ENCODE assay signal across 8 mouse cellular contexts in the genomic region with DNA sequence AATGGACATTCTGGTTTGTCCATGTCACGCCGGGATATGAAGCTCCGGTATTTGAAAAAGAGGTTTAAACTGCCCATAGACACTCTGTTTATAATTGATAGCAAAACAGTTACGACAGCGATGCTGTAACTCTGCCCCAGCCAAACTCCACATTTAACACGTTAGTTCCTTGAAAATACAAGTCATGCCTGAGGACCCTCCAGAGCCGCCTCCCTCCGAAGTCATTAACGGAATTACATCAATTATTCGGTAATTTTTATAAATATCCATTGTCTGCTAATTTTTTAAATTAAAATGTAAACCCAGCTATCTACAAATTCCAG. TPM values are rescaled to one million over a fixed set of nuclear protein-coding genes. Genes with fewer than 3 reads are reported as not detected.
DNase-seq lines count a peak whose midpoint lies in the region; ATAC-seq and TF ChIP-seq lines count a peak whose summit lies in the region.

No protein-coding gene starts in this region.

- 0 out of 2 replicates have a peak overlapping the region, but pooled peaks have one; percentile 17 for H3K27ac ChIP-seq in forebrain, embryonic 16.5 days (ENCODE audit: low read length)
- no peak overlapping the region for H3K27ac ChIP-seq in kidney, embryonic 14.5 days (ENCODE audit: low read depth, low read length)
- H3K27ac ChIP-seq in midbrain, embryonic 10.5 days (replicated peaks), result peak overlapping the region; percentile 95

- POLR2A ChIA-PET in Patski (lab: Charles Lee), result interaction anchor here (0.7 to 1.6 kb wide), 2 partner anchors 170 to 345 kb away, joined by 5 to 7 read pairs; no protein-coding TSS in a partner anchor

- CTCF ChIA-PET in Patski (lab: Charles Lee), result interaction anchor here (2.0 kb wide), 1 partner anchor 9 kb away, joined by 7 read pairs; no protein-coding TSS in a partner anchor

- peak overlapping the region; percentile 57 for H3K9ac ChIP-seq in forebrain, embryonic 16.5 days (replicated peaks; ENCODE audit: low read depth, low read length)
- peak overlapping the region; percentile 79; the same call in 1 of the 2 replicates for H3K9ac ChIP-seq in kidney, embryonic 14.5 days (ENCODE audit: low read depth, low read length)

- ATAC-seq in cerebellum, adult (ENCODE audit: insufficient number of reproducible peaks, low FRiP score, low TSS enrichment), result no peak
- ATAC-seq in Patski, result peak; percentile 49
- ATAC-seq in forebrain, embryonic 16.5 days, result no peak
- no peak for ATAC-seq in kidney, embryonic 14.5 days (ENCODE audit: low FRiP score, low TSS enrichment)

- no peaks in the 10 kb centered on the region for H3K36me3 ChIP-seq in forebrain, embryonic 16.5 days (ENCODE audit: control insufficient read depth, insufficient read depth)
- H3K36me3 ChIP-seq in kidney, embryonic 14.5 days (ENCODE audit: control insufficient read depth, insufficient read depth, low read length), result no peaks in the 10 kb centered on the region
- no peaks in the 10 kb centered on the region for H3K36me3 ChIP-seq in midbrain, embryonic 10.5 days

- TF ChIP-seq CTCF in Patski (IDR thresholded peaks at IDR 0.05), result no peak

- H3K4me3 ChIP-seq in forebrain, embryonic 16.5 days (replicated peaks; ENCODE audit: low read length), result peak overlapping the region; percentile 78
- H3K4me3 ChIP-seq in kidney, embryonic 14.5 days (ENCODE audit: low read length), result peak overlapping the region; percentile 85
- H3K4me3 ChIP-seq in midbrain, embryonic 10.5 days, result peak overlapping the region; percentile 90

- in situ Hi-C loops in Patski (cut with MboI; ENCODE audit: low pct_unique_long_range_greater_than_20kb), result loop anchor here (5.0 to 10.0 kb wide), 2 partner anchors 156 to 468 kb away; no protein-coding TSS in a partner anchor

- peaks cover 21% of the 10 kb centered on the region for H3K4me1 ChIP-seq in forebrain, embryonic 16.5 days (replicated peaks; ENCODE audit: control insufficient read depth, insufficient read depth, low read length)
- H3K4me1 ChIP-seq in kidney, embryonic 14.5 days (ENCODE audit: control insufficient read depth, insufficient read depth, low read length), result peaks cover 23% of the 10 kb centered on the region
- peaks cover 28% of the 10 kb centered on the region for H3K4me1 ChIP-seq in midbrain, embryonic 10.5 days

- H3K9me3 ChIP-seq in forebrain, embryonic 16.5 days (ENCODE audit: control insufficient read depth, low read length), result no peaks in the 10 kb centered on the region
- no peaks in the 10 kb centered on the region for H3K9me3 ChIP-seq in kidney, embryonic 14.5 days (ENCODE audit: control insufficient read depth, low read length)
- H3K9me3 ChIP-seq in midbrain, embryonic 10.5 days (replicated peaks), result no peaks in the 10 kb centered on the region

- peak overlapping the region; percentile 70 for H3K4me2 ChIP-seq in forebrain, embryonic 16.5 days (ENCODE audit: low read length)
- peak overlapping the region; percentile 86 for H3K4me2 ChIP-seq in kidney, embryonic 14.5 days (replicated peaks; ENCODE audit: low read depth, low read length)

- WGBS in forebrain, embryonic 16.5 days, result under 1% methylated on average over 10 of the region's 10 CpGs
- under 1% methylated on average over 10 of the region's 10 CpGs for WGBS in kidney, embryonic 14.5 days
- 0% methylated on average over 10 of the region's 10 CpGs for WGBS in midbrain, embryonic 10.5 days

- DNase-seq in cerebellum, postnatal 10 days, result peak; percentile 32 to 54
- DNase-seq in Patski (ENCODE audit: low read depth, low spot score), result no peak
- peak; percentile 28 for DNase-seq in midbrain, embryonic 10.5 days (ENCODE audit: low spot score)
- no peak for DNase-seq in urinary bladder, adult 2 months (ENCODE audit: low spot score)
- no peak for DNase-seq in right cerebral cortex, postnatal 36 days (ENCODE audit: low spot score in 2 of 2)

- no peaks in the 10 kb centered on the region for H3K27me3 ChIP-seq in Patski
- no peaks in the 10 kb centered on the region for H3K27me3 ChIP-seq in forebrain, embryonic 16.5 days (replicated peaks; ENCODE audit: control insufficient read depth, insufficient read depth, low read length)
- no peaks in the 10 kb centered on the region for H3K27me3 ChIP-seq in kidney, embryonic 14.5 days (ENCODE audit: control insufficient read depth, insufficient read depth, low read length)
- peaks cover 12% of the 10 kb centered on the region; the same call in 1 of the 2 replicates for H3K27me3 ChIP-seq in midbrain, embryonic 10.5 days (ENCODE audit: low read depth, poor library complexity, severe bottlenecking)

RNA-seq across cellular contexts. Expression of gene Foxn3, which starts 0.6 kb away (rescaled TPM):
- 15.7 TPM for polyA plus RNA-seq in Patski (2021)
- 71.0 and 78.0 TPM in 2 replicates for polyA plus RNA-seq in forebrain, embryonic 16.5 days (2015; fragmentation: Nextera tagmentation; extraction: Ambion mirVana)
- 70.2 and 81.3 TPM in 2 replicates for polyA plus RNA-seq in kidney, embryonic 14.5 days (2014; fragmentation: Nextera tagmentation; extraction: Ambion mirVana)
- polyA plus RNA-seq in midbrain, embryonic 10.5 days (2016; fragmentation: Nextera tagmentation; extraction: Ambion mirVana), result 51.8 and 63.1 TPM in 2 replicates
- polyA plus RNA-seq in urinary bladder, adult 2 months (2012; rRNA removed), result 23.4 and 31.7 TPM in 2 replicates

Comparison
In these comparisons a context has a peak if more than half of its experiments do, and no peak if none do; other contexts are left out.
1. DNase-seq: peak in cerebellum, postnatal 10 days (2 of 2) and midbrain, embryonic 10.5 days (single experiment); none in Patski (single experiment), urinary bladder, adult 2 months (single experiment) and right cerebral cortex, postnatal 36 days (0 of 2).
2. Peak in every context shown above with its lines, with median percentiles within 50 percentile points of each other: H3K4me3 ChIP-seq.